Mouse (Mus musculus) limb, embryonic 10.5 days (tissue): ENCODE measurements around the gene Abcb6. TPM values are rescaled to one million over a fixed set of nuclear protein-coding genes. Genes with fewer than 3 reads are reported as not detected.

Experiments
- DNase-seq: peaks from one replicate; pipeline ENCODE4 v3.0.0-alpha.2; 2017; ENCODE audit warnings: low spot score
- H3K27ac ChIP-seq: fragments of 300-500 bp; sonication (generic); 2 replicates; pipeline ENCODE4 v1.5.1; 2016; ENCODE audit warnings: mild to moderate bottlenecking
- H3K27me3 ChIP-seq: fragments of 300-500 bp; sonication (generic); 2 replicates; pipeline ENCODE4 v1.6.1; 2016; ENCODE audit warnings: low read depth, mild to moderate bottlenecking; ENCODE audit not compliant: poor library complexity, severe bottlenecking
- H3K36me3 ChIP-seq: fragments of 300-500 bp; sonication (generic); 2 replicates; pipeline ENCODE4 v1.6.1; 2016; ENCODE audit warnings: mild to moderate bottlenecking, moderate library complexity
- H3K4me1 ChIP-seq: fragments of 300-500 bp; sonication (generic); 2 replicates; pipeline ENCODE4 v1.6.1; 2016
- H3K4me3 ChIP-seq: fragments of 300-500 bp; sonication (generic); 2 replicates; pipeline ENCODE4 v1.5.1; 2016; ENCODE audit warnings: mild to moderate bottlenecking, moderate library complexity
- H3K9me3 ChIP-seq: fragments of 300-500 bp; sonication (generic); replicated peaks from 2 replicates; pipeline ENCODE4 v1.6.1; 2016; ENCODE audit warnings: mild to moderate bottlenecking
- WGBS: fragments of 180-500 bp; shearing (Covaris S2); methylation state at CpG from one replicate; pipeline ENCODE4 v1.1.7; 2016; 5-methylcytosine and 5-hydroxymethylcytosine counted together
- polyA plus RNA-seq: library from polyadenylated mRNA; unstranded; fragments of >200 nt; fragmentation: Nextera tagmentation; extraction: Ambion mirVana; gene quantifications from 2 replicates; pipeline ENCODE4 v1.2.1, GENCODE M21; 2016

The Abcb6 gene
- polyA plus RNA-seq, 1 experiment from 2014 or later: 38.0 TPM

DNA sequence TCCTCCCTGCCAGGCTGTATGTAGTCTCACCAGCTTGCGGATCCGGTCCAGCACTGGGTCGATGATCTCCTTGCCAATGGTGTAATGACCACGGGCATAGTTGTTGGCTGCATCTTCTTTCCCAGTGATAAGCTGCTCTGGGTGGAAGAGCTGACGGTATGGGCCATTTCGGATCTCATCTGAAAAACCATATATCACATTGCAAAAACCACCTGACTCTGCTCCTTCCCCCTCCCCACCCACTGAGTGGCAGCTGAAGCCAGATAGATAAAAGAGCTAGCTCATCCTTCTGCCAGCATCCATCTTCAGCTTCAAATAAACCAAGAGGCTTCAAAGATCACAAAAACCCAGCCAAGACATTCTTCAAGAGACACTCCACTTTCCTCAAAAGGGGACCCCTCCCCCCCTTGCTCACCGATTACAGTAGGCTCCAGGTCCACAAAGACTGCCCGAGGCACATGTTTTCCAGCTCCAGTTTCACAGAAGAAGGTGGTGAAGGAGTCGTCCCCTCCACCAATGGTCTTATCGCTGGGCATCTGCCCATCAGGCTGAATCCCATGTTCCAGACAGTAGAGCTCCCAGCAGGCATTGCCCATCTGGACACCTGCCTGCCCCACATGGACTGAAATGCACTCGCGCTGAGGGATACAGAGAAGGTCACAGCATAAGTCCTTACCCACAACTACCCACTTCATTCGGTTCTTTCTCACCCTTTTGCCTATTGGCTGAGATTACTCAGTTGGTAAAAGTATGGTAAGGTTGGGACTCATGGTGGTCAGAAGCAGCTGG is 36.8 kb upstream of the Abcb6 start:
- no peak for DNase-seq
- Histone ChIP-seq H3K4me3 (no peak overlapping the region), H3K36me3 (peaks cover 40% of the 10 kb centered on the region), H3K27me3 (peaks cover 65% of the 10 kb centered on the region), H3K9me3 (no peaks in the 10 kb centered on the region), H3K4me1 (peaks cover 35% of the 10 kb centered on the region), H3K27ac (no peak overlapping the region)
- 76% methylated on average over 13 of the region's 13 CpGs for WGBS

DNA sequence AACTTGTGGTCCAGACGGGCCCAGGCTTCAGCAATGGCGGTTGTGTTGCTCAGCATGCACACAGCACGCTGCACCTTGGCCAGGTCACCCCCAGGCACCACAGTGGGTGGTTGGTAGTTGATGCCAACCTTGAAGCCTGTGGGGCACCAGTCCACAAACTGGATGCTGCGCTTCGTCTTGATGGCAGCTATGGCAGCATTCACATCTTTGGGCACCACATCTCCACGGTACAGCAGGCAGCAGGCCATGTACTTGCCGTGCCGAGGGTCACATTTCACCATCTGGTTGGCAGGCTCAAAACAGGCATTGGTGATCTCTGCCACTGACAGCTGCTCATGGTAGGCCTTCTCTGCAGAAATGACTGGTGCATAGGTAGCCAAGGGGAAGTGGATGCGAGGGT is 35.6 kb upstream of the Abcb6 start:
- H3K36me3 ChIP-seq: peaks cover 44% of the 10 kb centered on the region
- H3K27ac ChIP-seq: no peak overlapping the region
- H3K4me1 ChIP-seq: peaks cover 47% of the 10 kb centered on the region
- no peak overlapping the region for H3K4me3 ChIP-seq
- peaks cover 53% of the 10 kb centered on the region for H3K27me3 ChIP-seq
- no peaks in the 10 kb centered on the region for H3K9me3 ChIP-seq
- DNase-seq: no peak
- WGBS: 93% methylated on average over 9 of the region's 9 CpGs

DNA sequence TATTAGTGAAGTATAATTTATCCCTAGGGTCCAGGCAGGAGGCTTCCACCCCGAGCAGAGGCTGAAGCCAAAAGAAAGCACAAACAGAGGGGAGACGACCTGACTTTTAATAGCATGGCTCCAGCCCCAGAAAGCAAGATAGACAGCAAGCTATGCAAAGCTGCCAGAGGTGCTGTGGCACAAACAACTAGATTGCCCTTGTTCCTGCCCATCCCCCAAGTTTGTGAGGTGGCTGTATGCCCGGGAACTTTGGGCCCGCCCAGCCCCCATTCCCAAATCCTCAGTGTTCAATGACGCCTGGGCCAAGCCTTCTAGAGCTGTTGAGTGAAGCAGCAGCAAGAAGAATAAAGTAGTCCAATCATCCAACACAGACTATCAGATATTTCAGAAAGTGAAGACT is 34.7 kb upstream of the Abcb6 start:
- H3K27ac ChIP-seq: no peak overlapping the region
- no peaks in the 10 kb centered on the region for H3K9me3 ChIP-seq
- peaks cover 44% of the 10 kb centered on the region for H3K36me3 ChIP-seq
- no peak overlapping the region for H3K4me3 ChIP-seq
- H3K4me1 ChIP-seq: peaks cover 56% of the 10 kb centered on the region
- H3K27me3 ChIP-seq: peaks cover 44% of the 10 kb centered on the region
- 84% methylated on average over 5 of the region's 5 CpGs for WGBS
- DNase-seq: no peak

DNA sequence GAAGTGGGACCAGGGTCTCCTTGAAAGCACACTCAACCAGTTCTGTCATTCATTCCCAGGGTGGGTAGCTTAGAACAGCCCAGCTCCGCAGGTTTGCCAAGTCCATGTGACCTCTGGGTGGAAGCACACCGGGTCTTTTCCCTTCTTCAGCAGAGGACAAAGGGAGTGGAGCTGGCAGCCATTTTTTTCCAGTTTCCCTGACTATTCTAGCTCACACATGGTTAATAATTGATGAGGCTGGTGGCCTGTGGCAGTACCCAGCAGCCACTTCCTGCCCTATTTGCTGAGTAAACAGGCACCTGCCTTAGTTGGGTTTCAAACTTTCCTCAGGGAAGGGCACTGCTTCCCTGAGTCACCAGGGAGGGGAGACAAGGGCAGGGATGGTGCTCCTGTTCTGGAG is 34.2 kb upstream of the Abcb6 start:
- no peak for DNase-seq
- Histone ChIP-seq H3K4me3 (no peak overlapping the region), H3K9me3 (no peaks in the 10 kb centered on the region), H3K27ac (no peak overlapping the region), H3K36me3 (peaks cover 44% of the 10 kb centered on the region), H3K27me3 (peaks cover 40% of the 10 kb centered on the region), H3K4me1 (peaks cover 56% of the 10 kb centered on the region)
- WGBS: 78% methylated on average over 2 of the region's 2 CpGs

DNA sequence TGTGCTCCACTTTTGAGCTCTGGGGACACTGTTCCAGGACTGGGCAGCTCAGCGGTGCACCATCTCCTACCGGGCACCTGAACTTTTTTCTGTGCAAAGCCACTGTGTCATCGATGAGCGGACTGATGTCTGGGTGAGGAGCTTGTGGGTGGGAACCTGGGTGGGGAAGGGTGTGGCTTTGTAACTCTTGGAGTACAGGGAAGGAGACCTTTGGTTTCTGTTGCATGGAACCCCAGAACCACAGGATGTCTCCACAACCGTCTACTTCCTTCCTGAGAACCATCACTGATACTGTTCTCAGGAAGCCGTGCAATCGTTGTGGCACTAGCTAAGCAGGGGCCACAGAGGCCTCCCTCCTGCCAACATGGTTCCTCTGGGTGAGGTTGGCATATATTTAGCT is 32.9 kb upstream of the Abcb6 start:
- peaks cover 32% of the 10 kb centered on the region for H3K27me3 ChIP-seq
- H3K4me1 ChIP-seq: peaks cover 55% of the 10 kb centered on the region
- WGBS: 93% methylated on average over 7 of the region's 7 CpGs
- H3K9me3 ChIP-seq: no peaks in the 10 kb centered on the region
- no peak for DNase-seq
- no peak overlapping the region for H3K27ac ChIP-seq
- H3K36me3 ChIP-seq: peaks cover 44% of the 10 kb centered on the region
- H3K4me3 ChIP-seq: no peak overlapping the region

DNA sequence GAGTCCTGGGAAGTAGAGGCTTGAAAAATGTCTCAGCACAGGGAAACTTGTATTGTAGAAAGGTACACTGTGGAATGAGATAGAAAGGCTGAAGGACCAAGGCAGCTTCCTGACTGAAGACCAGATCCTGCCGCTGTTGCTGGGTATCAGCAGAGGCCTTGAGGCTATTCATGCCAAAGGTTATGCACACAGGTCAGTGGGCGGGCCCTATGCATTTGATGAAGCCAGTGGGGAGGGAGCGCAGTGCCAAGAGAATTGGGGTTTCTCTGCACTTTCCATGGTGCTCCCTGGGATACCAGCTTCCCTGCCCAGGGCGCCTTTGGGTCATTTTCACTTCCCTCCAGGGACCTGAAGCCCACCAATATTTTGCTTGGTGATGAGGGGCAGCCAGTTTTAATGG is 32.4 kb upstream of the Abcb6 start:
- H3K4me3 ChIP-seq: peak overlapping the region; percentile 2; the same call in 1 of the 2 replicates
- H3K36me3 ChIP-seq: peaks cover 44% of the 10 kb centered on the region
- H3K4me1 ChIP-seq: peaks cover 51% of the 10 kb centered on the region
- no peak for DNase-seq
- peaks cover 27% of the 10 kb centered on the region for H3K27me3 ChIP-seq
- H3K27ac ChIP-seq: no peak overlapping the region
- no peaks in the 10 kb centered on the region for H3K9me3 ChIP-seq
- WGBS: 86% methylated on average over 4 of the region's 4 CpGs

DNA sequence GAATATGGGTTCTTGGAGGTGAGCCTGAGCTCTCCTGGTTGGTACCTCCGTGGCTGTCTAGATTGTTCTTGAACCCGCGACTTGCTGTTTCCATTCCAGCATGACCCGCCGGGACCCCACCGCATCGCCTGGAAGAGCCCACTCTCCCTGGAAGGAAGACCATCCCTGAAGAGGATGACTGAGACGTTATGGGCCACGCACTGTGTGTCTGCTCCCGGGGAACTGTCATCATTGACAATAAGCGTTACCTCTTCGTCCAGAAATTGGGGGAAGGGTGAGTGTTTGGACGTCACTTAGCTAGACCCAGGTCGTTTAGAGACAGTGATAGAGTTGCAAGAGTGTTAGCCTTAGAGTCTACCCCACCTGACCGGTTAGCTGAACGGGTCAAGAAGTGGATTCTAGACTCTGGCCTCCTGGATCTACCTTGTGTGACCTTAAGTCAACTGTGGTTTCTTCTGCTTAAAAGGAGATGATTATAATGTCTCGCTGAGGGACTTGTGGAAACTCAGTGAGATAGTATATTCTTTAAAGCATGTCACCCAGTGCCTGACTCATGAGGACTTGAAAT is 31.0 kb upstream of the Abcb6 start:
- Histone ChIP-seq H3K4me3 (peak overlapping the region; percentile 79), H3K27ac (peak overlapping the region; percentile 87), H3K4me1 (peaks cover 51% of the 10 kb centered on the region), H3K9me3 (no peaks in the 10 kb centered on the region), H3K36me3 (peaks cover 44% of the 10 kb centered on the region), H3K27me3 (peaks cover 14% of the 10 kb centered on the region)
- WGBS: 17% methylated on average over 17 of the region's 17 CpGs
- DNase-seq: no peak

DNA sequence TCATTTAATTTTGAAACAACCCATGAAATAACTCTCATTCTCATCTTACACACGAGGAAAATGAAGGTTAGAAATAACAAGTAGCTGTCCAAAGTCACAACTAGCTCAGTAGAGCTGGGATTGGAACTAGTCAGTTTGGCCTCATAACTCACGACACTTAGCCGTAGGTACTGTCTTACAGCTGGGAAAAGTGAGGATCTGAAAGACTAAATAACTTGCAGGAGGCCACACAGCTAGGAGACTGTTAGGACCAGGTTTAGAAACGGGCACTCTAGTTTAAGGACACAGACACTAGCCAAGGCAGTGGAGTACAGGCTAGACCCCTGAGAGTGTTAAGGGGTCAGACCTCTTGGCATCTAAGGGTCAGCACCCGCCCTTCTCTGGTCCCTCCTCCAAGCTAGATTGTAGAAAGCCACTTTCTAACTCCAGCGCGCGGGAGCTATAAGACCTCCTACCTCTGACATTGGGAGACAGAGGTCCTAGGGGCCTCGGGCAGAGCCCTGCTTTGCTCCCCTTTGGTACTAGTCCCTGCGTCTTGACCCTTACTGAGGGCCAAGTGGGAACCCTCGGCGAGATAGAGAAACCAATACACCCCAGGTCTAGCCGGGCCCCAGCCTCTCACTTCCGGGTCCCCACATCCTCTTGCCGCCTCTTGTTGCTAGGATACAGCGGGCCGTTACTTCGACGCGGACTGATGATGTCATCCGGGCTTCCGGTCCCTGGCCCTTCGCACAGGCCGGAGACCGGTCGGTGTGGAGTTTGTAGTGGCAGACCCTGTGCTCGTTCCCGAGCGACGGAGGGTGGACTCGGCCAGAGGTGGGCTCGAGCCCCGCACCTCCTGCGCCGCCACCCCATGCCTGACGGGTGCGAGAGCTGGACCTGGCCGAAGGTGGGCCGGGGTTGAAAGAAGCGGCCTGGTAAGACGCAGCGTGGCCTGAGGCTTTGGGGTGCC is 30.2 kb upstream of the Abcb6 start, which contains the start of the genes Glb1l and Stk16:
Gene Glb1l, minus strand, starts transcription at position 678 of the 952 bp plus-strand sequence.
Gene Stk16, plus strand, starts transcription at position 703 of the 952 bp plus-strand sequence.
- peaks cover 39% of the 10 kb centered on the region for H3K36me3 ChIP-seq
- WGBS: 6% methylated on average over 42 of the region's 42 CpGs
- peaks cover 51% of the 10 kb centered on the region for H3K4me1 ChIP-seq
- H3K27me3 ChIP-seq: peaks cover 6% of the 10 kb centered on the region; the same call in 1 of the 2 replicates
- H3K9me3 ChIP-seq: no peaks in the 10 kb centered on the region
- peak within 1 kb of the TSS; percentile 87 for H3K27ac ChIP-seq
- peak within 1 kb of the TSS; percentile 79 for H3K4me3 ChIP-seq
- peak; percentile 99 for DNase-seq

DNA sequence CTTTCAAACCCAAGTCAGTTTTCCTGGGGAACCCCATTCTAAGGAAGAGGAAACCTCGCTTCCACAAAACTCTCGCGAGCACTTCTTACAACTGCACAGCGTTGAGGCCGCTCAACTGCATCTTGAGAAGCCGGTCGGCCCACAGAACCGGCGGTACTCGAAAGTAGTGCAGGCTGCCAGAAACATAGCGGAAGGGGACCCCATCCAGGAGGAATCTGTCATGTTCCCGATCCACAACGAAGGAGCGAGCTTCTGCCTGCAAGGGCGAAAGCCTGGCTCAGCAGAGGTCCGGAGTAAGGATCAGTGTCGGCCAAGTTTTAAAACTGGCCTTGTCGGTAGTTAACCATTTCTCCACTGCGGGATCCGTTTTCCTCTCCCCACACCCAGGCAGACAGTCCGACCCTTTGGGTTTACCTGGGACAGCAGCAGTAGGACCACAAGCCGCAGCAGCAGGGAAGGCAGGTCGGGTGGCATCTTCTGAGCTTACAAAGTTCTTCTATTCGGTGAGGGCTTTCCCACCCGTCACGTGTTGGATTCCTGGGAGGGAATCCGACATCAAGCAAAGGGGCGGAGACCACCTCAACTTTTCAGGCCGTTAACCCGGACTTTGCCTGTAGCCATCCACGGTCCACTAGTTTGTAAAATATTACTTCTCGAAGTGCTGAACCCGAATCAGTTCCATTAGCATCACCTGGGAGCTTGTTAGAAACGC is 28.9 kb upstream of the Abcb6 start:
- peak overlapping the region; percentile 79 for H3K4me3 ChIP-seq
- peak overlapping the region; percentile 70 for H3K27ac ChIP-seq
- peaks cover 6% of the 10 kb centered on the region; the same call in 1 of the 2 replicates for H3K27me3 ChIP-seq
- no peaks in the 10 kb centered on the region for H3K9me3 ChIP-seq
- peaks cover 51% of the 10 kb centered on the region for H3K4me1 ChIP-seq
- H3K36me3 ChIP-seq: peaks cover 26% of the 10 kb centered on the region
- 15% methylated on average over 34 of the region's 34 CpGs for WGBS
- peak; percentile 50 for DNase-seq

DNA sequence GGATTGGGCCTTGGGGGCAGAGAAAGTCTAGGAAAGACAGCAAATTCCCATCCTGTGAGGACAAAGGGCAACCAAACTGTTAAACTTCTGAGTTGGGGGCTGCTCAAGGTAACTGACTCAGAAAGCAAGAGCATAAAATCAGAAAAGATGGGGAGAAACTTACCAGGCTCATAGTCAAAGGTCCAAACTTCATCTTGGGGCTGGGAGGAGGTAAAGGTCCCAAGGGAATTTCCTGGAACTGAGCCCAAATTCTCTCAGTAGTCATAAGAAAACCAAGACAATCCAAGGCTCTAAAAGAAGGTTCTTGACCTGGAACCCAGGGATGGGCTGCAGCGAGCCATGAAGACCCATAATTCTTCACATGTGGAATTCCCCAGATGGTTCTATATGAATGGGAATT is 21.0 kb upstream of the Abcb6 start:
- WGBS: 91% methylated on average over 1 of the region's 1 CpGs
- Histone ChIP-seq H3K27me3 (no peaks in the 10 kb centered on the region), H3K9me3 (no peaks in the 10 kb centered on the region), H3K27ac (no peak overlapping the region), H3K36me3 (peaks cover 39% of the 10 kb centered on the region), H3K4me3 (no peak overlapping the region), H3K4me1 (no peaks in the 10 kb centered on the region)
- no peak for DNase-seq

DNA sequence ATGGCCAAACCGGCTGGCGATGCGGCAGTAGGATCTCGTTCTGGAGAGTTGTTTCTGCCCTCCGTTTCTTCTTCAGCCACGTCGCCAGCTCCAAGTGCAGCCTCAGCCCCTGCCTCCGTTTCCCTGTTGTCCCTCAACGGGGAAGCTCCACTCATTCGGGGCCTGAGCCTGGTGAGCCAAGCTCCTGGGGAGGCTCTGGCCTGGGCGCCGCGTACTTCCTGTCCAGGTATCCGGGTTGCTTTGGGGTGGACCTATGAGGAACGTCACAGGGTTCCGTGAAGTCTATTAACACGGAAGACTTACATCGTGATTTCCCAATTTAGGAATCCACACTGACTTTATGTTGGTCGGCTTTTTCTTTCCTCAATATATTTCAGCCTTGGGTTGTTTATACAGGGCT is 12.3 kb upstream of the Abcb6 start:
- peaks cover 35% of the 10 kb centered on the region for H3K36me3 ChIP-seq
- H3K27me3 ChIP-seq: no peaks in the 10 kb centered on the region
- under 1% methylated on average over 19 of the region's 19 CpGs for WGBS
- no peaks in the 10 kb centered on the region for H3K9me3 ChIP-seq
- peak overlapping the region; percentile 85 for H3K27ac ChIP-seq
- peaks cover 19% of the 10 kb centered on the region for H3K4me1 ChIP-seq
- no peak for DNase-seq
- peak overlapping the region; percentile 79 for H3K4me3 ChIP-seq
